Mouse (Mus musculus) myocyte (in vitro differentiated cells): ENCODE data around the gene Tnfrsf19. TPM values are rescaled to one million over a fixed set of nuclear protein-coding genes. Genes with fewer than 3 reads are reported as not detected.

ENCODE experiments used
- H3K27me3 ChIP-seq: one replicate; pipeline ENCODE4 v1.6.1; 2011; ENCODE audit not compliant: control insufficient read depth, insufficient read depth, insufficient read length
- H3K36me3 ChIP-seq: one replicate; pipeline ENCODE4 v1.6.1; 2011; ENCODE audit not compliant: control insufficient read depth, insufficient read depth
- H3K4me2 ChIP-seq: one replicate; pipeline ENCODE4 v1.6.1; 2011; ENCODE audit warnings: low read depth, control low read depth
- H3K4me3 ChIP-seq: one replicate; pipeline ENCODE4 v1.5.1; 2011; ENCODE audit warnings: mild to moderate bottlenecking, control low read depth, moderate library complexity
- H3K79me2 ChIP-seq: one replicate; pipeline ENCODE4 v1.6.1; 2011; ENCODE audit not compliant: control insufficient read depth, insufficient read depth
- H3ac ChIP-seq: one replicate; pipeline ENCODE4 v1.6.1; 2011; ENCODE audit not compliant: control insufficient read depth, insufficient read length
- CEBPB ChIP-seq: IDR thresholded peaks from 2 replicates; pipeline ENCODE4 v1.6.1; 2011; ENCODE audit warnings: mild to moderate bottlenecking, moderate library complexity; ENCODE audit not compliant: poor library complexity, insufficient read depth, severe bottlenecking
- E2F4 ChIP-seq: IDR thresholded peaks from one replicate; pipeline ENCODE4 v1.6.1; 2011; ENCODE audit warnings: mild to moderate bottlenecking, control low read depth, moderate library complexity; ENCODE audit not compliant: insufficient read depth
- MAX ChIP-seq: IDR thresholded peaks from one replicate; pipeline ENCODE4 v1.6.1; 2011; ENCODE audit warnings: low read depth, mild to moderate bottlenecking, control low read depth
- MYOD1 ChIP-seq, 3 experiments: IDR thresholded peaks; one replicate each; pipeline ENCODE4 v1.6.1; 2011; ENCODE audit warnings: control low read depth in 2 of 3, low read depth in 2 of 3, mild to moderate bottlenecking in 2 of 3, moderate library complexity in 1 of 3; ENCODE audit not compliant: insufficient read length in 2 of 3, control insufficient read depth in 1 of 3
- POLR2A ChIP-seq: IDR thresholded peaks from one replicate; pipeline ENCODE4 v1.6.1; 2011; ENCODE audit warnings: low read depth, mild to moderate bottlenecking, control low read depth, moderate library complexity; ENCODE audit not compliant: insufficient read length
- SRF ChIP-seq: IDR thresholded peaks from one replicate; pipeline ENCODE4 v1.6.1; 2011; ENCODE audit warnings: low read depth; ENCODE audit not compliant: control insufficient read depth, insufficient read length
- TCF12 ChIP-seq: IDR thresholded peaks from one replicate; pipeline ENCODE4 v1.6.1; 2011; ENCODE audit warnings: mild to moderate bottlenecking, control low read depth; ENCODE audit not compliant: poor library complexity, insufficient read depth, severe bottlenecking
- TCF3 ChIP-seq: IDR thresholded peaks from one replicate; pipeline ENCODE4 v1.6.1; 2011; ENCODE audit warnings: low read depth, control low read depth; ENCODE audit not compliant: insufficient read length
- USF1 ChIP-seq: IDR thresholded peaks from one replicate; pipeline ENCODE4 v1.6.1; 2011; ENCODE audit warnings: low read depth, mild to moderate bottlenecking, control low read depth, moderate library complexity
- polyA plus RNA-seq: library from polyadenylated mRNA; unstranded; fragments of >200 nt; fragmentation: generic; extraction: Trizol; gene quantifications from one replicate; pipeline ENCODE4 v1.2.1, GENCODE M21; 2012; ENCODE audit warnings: missing spikeins

Gene Tnfrsf19
- polyA plus RNA-seq, 1 experiment = 0.80 TPM

DNA sequence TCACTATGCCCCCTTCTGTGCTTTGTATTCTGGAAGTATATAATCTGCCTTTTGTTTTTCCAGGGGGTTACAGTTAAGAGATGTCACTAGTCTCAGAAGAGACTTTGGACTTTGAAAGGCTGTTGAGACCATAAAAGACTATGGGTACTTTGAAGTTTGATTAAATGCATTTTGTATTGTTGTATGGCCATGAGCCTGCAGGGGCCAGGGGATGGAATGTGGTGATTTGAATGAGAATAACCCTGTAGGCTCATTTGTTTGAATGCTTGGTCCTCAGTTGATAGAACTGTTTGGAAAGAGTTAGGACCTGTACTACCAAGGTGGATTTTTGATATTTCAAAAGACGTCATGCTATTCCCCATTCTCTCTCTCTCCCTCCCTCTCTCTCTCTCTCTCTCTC lies 120.3 kb downstream of the Tnfrsf19 start:
- H3K27me3 ChIP-seq = no peaks in the 10 kb centered on the region
- no peak overlapping the region for H3ac ChIP-seq
- no peak for TF ChIP-seq USF1
- TF ChIP-seq MAX = no peak
- no peak for TF ChIP-seq MYOD1 (IDR thresholded peaks at IDR 0.05; ENCODE audit: control insufficient read depth in 1 of 3, insufficient read length in 2 of 3, low read depth in 2 of 3)
- no peak for TF ChIP-seq TCF3
- no peak for TF ChIP-seq E2F4
- TF ChIP-seq SRF = no peak
- TF ChIP-seq POLR2A = no peak
- no peak for TF ChIP-seq TCF12
- H3K79me2 ChIP-seq = no peaks in the 10 kb centered on the region
- H3K4me3 ChIP-seq = no peak overlapping the region
- no peaks in the 10 kb centered on the region for H3K36me3 ChIP-seq
- no peak overlapping the region for H3K4me2 ChIP-seq

DNA sequence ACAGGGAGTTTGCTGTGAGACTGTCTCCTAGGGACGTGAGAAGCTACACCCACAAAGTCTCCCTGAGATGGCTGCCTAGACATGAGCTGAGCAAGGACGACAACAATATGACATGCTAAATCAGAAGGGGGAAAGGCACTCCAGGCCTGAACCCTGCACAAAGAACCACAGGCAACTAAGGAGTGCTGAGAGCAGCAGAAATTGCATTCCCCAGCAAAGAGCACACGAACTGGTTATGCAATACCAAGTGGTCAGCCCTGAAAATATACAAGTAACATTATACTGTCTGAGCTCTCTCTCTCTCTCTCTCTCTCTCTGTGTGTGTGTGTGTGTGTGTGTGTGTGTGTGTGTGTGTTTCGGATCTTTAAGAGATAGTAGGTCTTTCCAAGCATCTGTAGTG lies 129.6 kb downstream of the Tnfrsf19 start:
- TF ChIP-seq CEBPB (peak; percentile 79), MAX (no peak), TCF3 (no peak), E2F4 (no peak)
- H3K4me3 ChIP-seq = no peak overlapping the region
- no peaks in the 10 kb centered on the region for H3K27me3 ChIP-seq
- H3K79me2 ChIP-seq = no peaks in the 10 kb centered on the region
- no peaks in the 10 kb centered on the region for H3K36me3 ChIP-seq
- no peak overlapping the region for H3ac ChIP-seq
- no peak overlapping the region for H3K4me2 ChIP-seq

Other genes starting within 250 kb of the Tnfrsf19 start
- gene Sacs, start 92.0 kb upstream of the Tnfrsf19 start, polyA plus RNA-seq = 1.6 TPM
- 60.1 TPM for gene Sgcg, start 212.0 kb upstream of the Tnfrsf19 start, polyA plus RNA-seq